Mouse (Mus musculus) stomach, embryonic 14.5 days (tissue): Measurements from ENCODE around the gene Hspe1. TPM values are rescaled to one million over a fixed set of nuclear protein-coding genes. Genes with fewer than 3 reads are reported as not detected.

ENCODE experiments used
- ATAC-seq: fragments of 200-750 bp; cut with Nextera tagmentation; 2 replicates; pipeline ENCODE4 v1.8.0; 2017; ENCODE audit warnings: low read depth, moderate TSS enrichment; ENCODE audit not compliant: insufficient number of reproducible peaks, insufficient read depth, low FRiP score
- H3K27ac ChIP-seq: fragments of 300-500 bp; sonication (generic); 2 replicates; pipeline ENCODE4 v1.5.1; 2014; ENCODE audit warnings: mild to moderate bottlenecking, low read length, moderate library complexity, mixed read lengths
- H3K27me3 ChIP-seq: fragments of 300-500 bp; sonication (generic); 2 replicates; pipeline ENCODE4 v1.6.1; 2014; ENCODE audit warnings: low read length, control low read depth, mixed read lengths; ENCODE audit not compliant: control insufficient read depth, insufficient read depth
- H3K36me3 ChIP-seq: fragments of 300-500 bp; sonication (generic); 2 replicates; pipeline ENCODE4 v1.6.1; 2014; ENCODE audit warnings: mild to moderate bottlenecking, control low read depth, low read length, moderate library complexity, mixed read lengths; ENCODE audit not compliant: control insufficient read depth, insufficient read depth
- H3K4me1 ChIP-seq: fragments of 300-500 bp; sonication (generic); 2 replicates; pipeline ENCODE4 v1.6.1; 2014; ENCODE audit warnings: low read length, control low read depth, mixed read lengths; ENCODE audit not compliant: control insufficient read depth, insufficient read depth
- H3K4me2 ChIP-seq: fragments of 300-500 bp; sonication (generic); replicated peaks from 2 replicates; pipeline ENCODE4 v1.6.1; 2014; ENCODE audit warnings: low read depth, low read length, control low read depth
- H3K4me3 ChIP-seq: fragments of 300-500 bp; sonication (generic); 2 replicates; pipeline ENCODE4 v1.5.1; 2014; ENCODE audit warnings: low read depth, low read length, control low read depth
- H3K9ac ChIP-seq: fragments of 300-500 bp; sonication (generic); replicated peaks from 2 replicates; pipeline ENCODE4 v1.6.1; 2014; ENCODE audit warnings: low read depth, mild to moderate bottlenecking, control low read depth, low read length, moderate library complexity, mixed read lengths
- H3K9me3 ChIP-seq: fragments of 300-500 bp; sonication (generic); 2 replicates; pipeline ENCODE4 v1.6.1; 2016; ENCODE audit warnings: low read depth, low read length, control low read depth; ENCODE audit not compliant: control insufficient read depth
- WGBS: fragments of 180-500 bp; shearing (Covaris S2); extraction: QIAGEN DNeasy Blood & Tissue Kit; methylation state at CpG from one replicate; pipeline ENCODE4 v1.1.7; 2014; 5-methylcytosine and 5-hydroxymethylcytosine counted together
- polyA plus RNA-seq: library from polyadenylated mRNA; unstranded; fragments of >200 nt; fragmentation: Nextera tagmentation; extraction: Ambion mirVana; gene quantifications from 2 replicates; pipeline ENCODE4 v1.2.1, GENCODE M21; 2014

Gene Hspe1
- 407 and 441 TPM in 2 replicates for polyA plus RNA-seq

GRCm38 (mm10) chr1:55087932-55088610 is at the start of gene Hspe1, which contains the start of gene Hspd1:
TSS of gene Hspe1 (plus strand) at chr1:55088132.
TSS of gene Hspd1 (minus strand) at chr1:55088243.
- Histone ChIP-seq H3K27me3 (no peaks in the 10 kb centered on the region), H3K4me3 (peak within 1 kb of the TSS; percentile 99), H3K9ac (peak within 1 kb of the TSS; percentile 96), H3K4me2 (peak within 1 kb of the TSS; percentile 94), H3K9me3 (no peaks in the 10 kb centered on the region), H3K4me1 (peaks cover 13% of the 10 kb centered on the region), H3K27ac (peak within 1 kb of the TSS; percentile 95), H3K36me3 (peaks cover 28% of the 10 kb centered on the region)
- WGBS = under 1% methylated on average over 68 of the region's 76 CpGs
- ATAC-seq = peak; percentile 94

- Histone ChIP-seq H3K27ac (no peak overlapping the region), H3K27me3 (no peaks in the 10 kb centered on the region), H3K4me3 (no peak overlapping the region), H3K4me2 (no peak overlapping the region), H3K9ac (no peak overlapping the region), H3K9me3 (peaks cover 6% of the 10 kb centered on the region; the same call in 1 of the 2 replicates), H3K4me1 (no peaks in the 10 kb centered on the region), H3K36me3 (no peaks in the 10 kb centered on the region)
- 85% methylated on average over 1 of the region's 1 CpGs for WGBS
- ATAC-seq = no peak
Measured at GRCm38 (mm10) chr1:55039944-55040343, 48.0 kb upstream of the Hspe1 start.

DNA sequence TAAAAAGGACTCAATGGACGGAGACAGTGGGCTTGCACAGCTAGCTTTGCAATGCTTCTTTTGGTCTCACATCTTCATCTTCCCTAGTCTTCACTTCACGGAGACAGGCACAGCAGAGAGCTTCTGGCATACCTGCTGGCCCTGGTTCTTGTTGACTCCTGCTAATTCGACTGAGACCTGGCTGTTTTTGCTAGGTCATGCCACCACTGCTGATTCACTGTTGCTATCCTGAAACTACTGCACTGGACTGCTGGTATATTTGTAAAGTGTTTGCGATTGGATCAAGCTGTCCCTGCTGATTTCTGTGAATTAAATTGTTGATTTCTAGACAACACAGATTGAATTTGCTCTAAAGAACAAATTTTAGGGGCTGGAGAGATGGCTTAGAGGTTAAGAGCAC is 46.2 kb upstream of the Hspe1 start:
- no peaks in the 10 kb centered on the region for H3K4me1 ChIP-seq
- H3K9ac ChIP-seq = no peak overlapping the region
- H3K4me2 ChIP-seq = no peak overlapping the region
- ATAC-seq = no peak
- WGBS = 84% methylated on average over 4 of the region's 4 CpGs
- no peaks in the 10 kb centered on the region for H3K36me3 ChIP-seq
- no peaks in the 10 kb centered on the region for H3K27me3 ChIP-seq
- no peak overlapping the region for H3K27ac ChIP-seq
- H3K9me3 ChIP-seq = peaks cover 6% of the 10 kb centered on the region; the same call in 1 of the 2 replicates
- H3K4me3 ChIP-seq = no peak overlapping the region

- no peak overlapping the region for H3K9ac ChIP-seq
- no peak overlapping the region for H3K4me2 ChIP-seq
- no peak for ATAC-seq
- H3K4me1 ChIP-seq = no peaks in the 10 kb centered on the region
- H3K36me3 ChIP-seq = no peaks in the 10 kb centered on the region
- H3K27me3 ChIP-seq = no peaks in the 10 kb centered on the region
- no peak overlapping the region for H3K4me3 ChIP-seq
- H3K9me3 ChIP-seq = peaks cover 6% of the 10 kb centered on the region; the same call in 1 of the 2 replicates
- WGBS = 44% methylated on average over 1 of the region's 1 CpGs
- H3K27ac ChIP-seq = no peak overlapping the region
Measured at GRCm38 (mm10) chr1:55042246-55042645, 45.7 kb upstream of the Hspe1 start.

DNA sequence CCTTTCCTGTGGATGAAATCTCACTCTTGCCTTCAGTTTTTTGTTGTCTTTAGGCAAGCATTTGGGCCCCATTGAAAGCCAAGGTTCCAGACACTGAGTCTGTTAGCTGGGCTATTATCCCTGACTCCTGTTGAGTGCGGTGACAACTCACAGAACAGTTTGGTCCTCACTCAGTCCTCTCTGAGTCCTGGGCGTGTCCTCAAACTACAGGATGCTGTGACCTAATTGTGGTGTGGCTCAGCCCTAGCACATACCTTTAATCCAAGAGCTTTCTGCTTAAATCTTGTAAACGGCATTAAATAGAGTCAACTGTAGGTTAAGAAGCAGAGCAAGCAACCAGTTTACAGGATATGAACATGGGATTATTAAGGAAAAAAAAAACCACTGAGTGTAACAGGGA is 44.8 kb upstream of the Hspe1 start:
- no peak overlapping the region for H3K9ac ChIP-seq
- 77% methylated on average over 3 of the region's 3 CpGs for WGBS
- no peak for ATAC-seq

GRCm38 (mm10) chr1:55048841-55049587 is 38.9 kb upstream of the Hspe1 start:
- ATAC-seq = no peak
- Histone ChIP-seq H3K27ac (no peak overlapping the region), H3K9ac (no peak overlapping the region), H3K27me3 (no peaks in the 10 kb centered on the region), H3K4me2 (no peak overlapping the region), H3K9me3 (no peaks in the 10 kb centered on the region), H3K36me3 (no peaks in the 10 kb centered on the region), H3K4me3 (no peak overlapping the region), H3K4me1 (peaks cover 2% of the 10 kb centered on the region; the same call in 1 of the 2 replicates)
- 59% methylated on average over 4 of the region's 4 CpGs for WGBS

More for the DNA sequence above, 44.8 kb upstream of the Hspe1 start:
- H3K27ac ChIP-seq = no peak overlapping the region
- no peaks in the 10 kb centered on the region for H3K27me3 ChIP-seq
- no peak overlapping the region for H3K4me3 ChIP-seq
- H3K4me1 ChIP-seq = no peaks in the 10 kb centered on the region
- H3K4me2 ChIP-seq = no peak overlapping the region
- no peaks in the 10 kb centered on the region for H3K36me3 ChIP-seq
- H3K9me3 ChIP-seq = peaks cover 6% of the 10 kb centered on the region; the same call in 1 of the 2 replicates

DNA sequence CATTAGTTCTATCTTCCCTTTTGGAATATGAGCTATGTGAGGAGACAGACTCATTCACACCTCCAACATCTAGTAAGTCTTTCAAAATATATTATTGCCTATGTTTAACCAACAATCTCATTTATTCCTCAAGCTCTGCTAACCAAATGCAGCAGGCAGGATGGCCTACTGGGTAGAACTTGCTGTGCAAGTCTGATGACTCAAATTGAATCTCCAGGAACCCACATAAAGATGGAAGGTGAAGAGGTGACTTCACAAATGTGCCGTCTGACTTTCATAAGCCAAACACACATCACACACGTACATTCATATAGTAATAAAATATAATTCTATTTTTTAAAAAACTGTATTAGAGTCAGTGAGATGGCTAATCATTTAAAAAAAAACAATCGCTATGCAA is 36.3 kb upstream of the Hspe1 start:
- Histone ChIP-seq H3K9me3 (no peaks in the 10 kb centered on the region), H3K36me3 (no peaks in the 10 kb centered on the region), H3K9ac (no peak overlapping the region), H3K4me1 (peaks cover 2% of the 10 kb centered on the region; the same call in 1 of the 2 replicates), H3K4me3 (peak overlapping the region; percentile 87; the same call in 1 of the 2 replicates), H3K27me3 (no peaks in the 10 kb centered on the region), H3K27ac (no peak overlapping the region), H3K4me2 (peak overlapping the region; percentile 85)
- WGBS = 71% methylated on average over 3 of the region's 3 CpGs
- ATAC-seq = no peak

DNA sequence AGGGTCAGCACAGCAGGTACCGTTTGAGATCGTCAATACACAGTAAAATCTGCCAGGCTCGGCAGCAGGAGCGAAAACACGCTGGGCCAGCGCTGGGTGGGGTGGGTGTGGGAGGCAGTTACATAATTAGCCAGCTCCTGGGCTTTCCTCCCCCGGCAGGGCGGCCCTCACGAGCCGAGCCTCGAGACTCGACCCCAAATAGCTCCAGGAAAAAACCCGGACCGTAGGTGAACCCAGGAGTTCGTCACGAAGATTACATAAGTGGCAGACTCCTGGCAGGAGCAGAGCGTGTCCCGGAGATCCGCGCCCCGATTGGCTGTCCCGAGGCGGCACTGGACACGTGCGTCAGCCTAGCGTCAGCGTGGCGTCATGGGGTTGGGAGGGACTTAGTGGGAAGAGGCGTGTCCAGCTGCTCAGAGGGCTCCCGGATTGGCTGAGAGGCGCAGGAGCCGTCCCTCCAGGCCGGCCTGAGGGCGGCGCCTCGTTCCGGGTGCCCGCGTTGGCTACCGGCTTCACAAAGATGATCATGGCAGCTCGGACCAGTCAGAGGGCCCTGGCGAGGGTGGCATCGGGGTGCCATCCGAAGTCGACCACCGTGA is 35.5 kb upstream of the Hspe1 start, which contains the start of gene Coq10b:
TSS of gene Coq10b (plus strand) at position 416 of the 599 bp plus-strand sequence.
- peak within 1 kb of the TSS; percentile 64 for H3K9ac ChIP-seq
- peak within 1 kb of the TSS; percentile 67 for H3K27ac ChIP-seq
- no peaks in the 10 kb centered on the region for H3K36me3 ChIP-seq
- peak; percentile 100 for ATAC-seq
- no peaks in the 10 kb centered on the region for H3K27me3 ChIP-seq
- peaks cover 2% of the 10 kb centered on the region; the same call in 1 of the 2 replicates for H3K4me1 ChIP-seq
- no peaks in the 10 kb centered on the region for H3K9me3 ChIP-seq
- H3K4me2 ChIP-seq = peak within 1 kb of the TSS; percentile 85
- under 1% methylated on average over 45 of the region's 46 CpGs for WGBS
- peak within 1 kb of the TSS; percentile 87 for H3K4me3 ChIP-seq
